Mouse (Mus musculus): ENCODE measurements at regions not wholly inside any gene's neighbourhood (a gene's known extent, or its start where the extent isn't known, plus 50 kb on each side); places are given as distances from the start of the nearest gene placed in this dataset.

GRCm38 (mm10) chr9:115548722-115549349 is 238.6 kb upstream of the Stt3b start:
- Histone ChIP-seq H3K27ac (replicated peaks in 1 of 2; ENCODE audit: control insufficient read depth in 1 of 2, insufficient read depth in 1 of 2, low read depth in 2 of 2, low read length in 2 of 2) (no peak overlapping the region), H3K36me3 (ENCODE audit: control insufficient read depth, insufficient read depth, low read length) (no peaks in the 10 kb centered on the region), H3K4me1 (ENCODE audit: control insufficient read depth in 2 of 2, insufficient read depth in 2 of 2, low read length in 2 of 2) (peaks cover 6 to 10% of the 10 kb centered on the region in 2 experiments; a peak in 3 of 4 replicates), H3K9ac (ENCODE audit: low read length) (no peak overlapping the region), H3K9me3 (ENCODE audit: control insufficient read depth, low read length) (no peaks in the 10 kb centered on the region), H3K27me3 (ENCODE audit: control insufficient read depth, insufficient read depth, low read length) (no peaks in the 10 kb centered on the region), H3K4me2 (ENCODE audit: low read length) (no peak overlapping the region), H3K4me3 (ENCODE audit: control insufficient read depth in 1 of 2, insufficient read depth in 1 of 2, low read depth in 1 of 2, low read length in 2 of 2) (no peak overlapping the region)
- ATAC-seq (ENCODE audit: insufficient number of reproducible peaks, insufficient read depth, low FRiP score, low read depth) = no peak
- 60% methylated on average over 8 of the region's 8 CpGs for WGBS

- H3K4me1 ChIP-seq (ENCODE audit: control insufficient read depth in 2 of 2, insufficient read depth in 2 of 2, low read length in 2 of 2) = peaks cover 6 to 10% of the 10 kb centered on the region in 2 experiments; a peak in 3 of 4 replicates
- H3K36me3 ChIP-seq (ENCODE audit: control insufficient read depth, insufficient read depth, low read length) = no peaks in the 10 kb centered on the region
- no peak for ATAC-seq (ENCODE audit: insufficient number of reproducible peaks, insufficient read depth, low FRiP score, low read depth)
- H3K9ac ChIP-seq (ENCODE audit: low read length) = no peak overlapping the region
- WGBS = 84% methylated on average over 11 of the region's 11 CpGs
- H3K27ac ChIP-seq (replicated peaks in 1 of 2; ENCODE audit: control insufficient read depth in 1 of 2, insufficient read depth in 1 of 2, low read depth in 2 of 2, low read length in 2 of 2) = no peak overlapping the region
- H3K27me3 ChIP-seq (ENCODE audit: control insufficient read depth, insufficient read depth, low read length) = no peaks in the 10 kb centered on the region
- H3K4me2 ChIP-seq (ENCODE audit: low read length) = no peak overlapping the region
- no peaks in the 10 kb centered on the region for H3K9me3 ChIP-seq (ENCODE audit: control insufficient read depth, low read length)
- no peak overlapping the region for H3K4me3 ChIP-seq (ENCODE audit: control insufficient read depth in 1 of 2, insufficient read depth in 1 of 2, low read depth in 1 of 2, low read length in 2 of 2)
Observed at GRCm38 (mm10) chr9:115551080-115551479, 240.9 kb upstream of the Stt3b start.

- H3K4me2 ChIP-seq (ENCODE audit: low read length) = no peak overlapping the region
- peaks cover 6 to 10% of the 10 kb centered on the region in 2 experiments; a peak in 3 of 4 replicates for H3K4me1 ChIP-seq (ENCODE audit: control insufficient read depth in 2 of 2, insufficient read depth in 2 of 2, low read length in 2 of 2)
- no peaks in the 10 kb centered on the region for H3K27me3 ChIP-seq (ENCODE audit: control insufficient read depth, insufficient read depth, low read length)
- no peak overlapping the region for H3K4me3 ChIP-seq (ENCODE audit: control insufficient read depth in 1 of 2, insufficient read depth in 1 of 2, low read depth in 1 of 2, low read length in 2 of 2)
- WGBS = 87% methylated on average over 4 of the region's 4 CpGs
- H3K9ac ChIP-seq (ENCODE audit: low read length) = no peak overlapping the region
- no peaks in the 10 kb centered on the region for H3K9me3 ChIP-seq (ENCODE audit: control insufficient read depth, low read length)
- H3K36me3 ChIP-seq (ENCODE audit: control insufficient read depth, insufficient read depth, low read length) = no peaks in the 10 kb centered on the region
- H3K27ac ChIP-seq (replicated peaks in 1 of 2; ENCODE audit: control insufficient read depth in 1 of 2, insufficient read depth in 1 of 2, low read depth in 2 of 2, low read length in 2 of 2) = no peak overlapping the region
- ATAC-seq (ENCODE audit: insufficient number of reproducible peaks, insufficient read depth, low FRiP score, low read depth) = no peak
Observed at GRCm38 (mm10) chr9:115551501-115551900, 241.3 kb upstream of the Stt3b start.

- H3K27ac ChIP-seq (replicated peaks in 1 of 2; ENCODE audit: control insufficient read depth in 1 of 2, insufficient read depth in 1 of 2, low read depth in 2 of 2, low read length in 2 of 2) = no peak overlapping the region
- no peak for ATAC-seq (ENCODE audit: insufficient number of reproducible peaks, insufficient read depth, low FRiP score, low read depth)
- H3K36me3 ChIP-seq (ENCODE audit: control insufficient read depth, insufficient read depth, low read length) = no peaks in the 10 kb centered on the region
- no peaks in the 10 kb centered on the region for H3K27me3 ChIP-seq (ENCODE audit: control insufficient read depth, insufficient read depth, low read length)
- 77% methylated on average over 7 of the region's 7 CpGs for WGBS
- H3K4me2 ChIP-seq (ENCODE audit: low read length) = no peak overlapping the region
- no peaks in the 10 kb centered on the region for H3K4me1 ChIP-seq (ENCODE audit: control insufficient read depth in 2 of 2, insufficient read depth in 2 of 2, low read length in 2 of 2)
- H3K4me3 ChIP-seq (ENCODE audit: control insufficient read depth in 1 of 2, insufficient read depth in 1 of 2, low read depth in 1 of 2, low read length in 2 of 2) = no peak overlapping the region
- H3K9me3 ChIP-seq (ENCODE audit: control insufficient read depth, low read length) = 0 out of 2 replicates have a peak, but pooled peaks cover 5% of the 10 kb centered on the region
- no peak overlapping the region for H3K9ac ChIP-seq (ENCODE audit: low read length)
Observed at GRCm38 (mm10) chr9:115558131-115558530, 247.9 kb upstream of the Stt3b start.

- no peak overlapping the region for H3K4me3 ChIP-seq (ENCODE audit: control insufficient read depth in 1 of 2, insufficient read depth in 1 of 2, low read depth in 1 of 2, low read length in 2 of 2)
- no peak for ATAC-seq (ENCODE audit: insufficient number of reproducible peaks, insufficient read depth, low FRiP score, low read depth)
- H3K4me2 ChIP-seq (ENCODE audit: low read length) = no peak overlapping the region
- H3K9ac ChIP-seq (ENCODE audit: low read length) = no peak overlapping the region
- no peaks in the 10 kb centered on the region for H3K36me3 ChIP-seq (ENCODE audit: control insufficient read depth, insufficient read depth, low read length)
- 0 out of 2 replicates have a peak, but pooled peaks cover 5% of the 10 kb centered on the region for H3K9me3 ChIP-seq (ENCODE audit: control insufficient read depth, low read length)
- H3K27me3 ChIP-seq (ENCODE audit: control insufficient read depth, insufficient read depth, low read length) = no peaks in the 10 kb centered on the region
- WGBS = 85% methylated on average over 5 of the region's 5 CpGs
- no peaks in the 10 kb centered on the region for H3K4me1 ChIP-seq (ENCODE audit: control insufficient read depth in 2 of 2, insufficient read depth in 2 of 2, low read length in 2 of 2)
- H3K27ac ChIP-seq (replicated peaks in 1 of 2; ENCODE audit: control insufficient read depth in 1 of 2, insufficient read depth in 1 of 2, low read depth in 2 of 2, low read length in 2 of 2) = no peak overlapping the region
Observed at GRCm38 (mm10) chr9:115559521-115559920, 249.3 kb upstream of the Stt3b start.

GRCm38 (mm10) chr9:115561207-115561606 is 251.0 kb upstream of the Stt3b start:
- H3K27ac ChIP-seq (replicated peaks in 1 of 2; ENCODE audit: control insufficient read depth in 1 of 2, insufficient read depth in 1 of 2, low read depth in 2 of 2, low read length in 2 of 2) = no peak overlapping the region
- WGBS = 84% methylated on average over 6 of the region's 6 CpGs
- H3K4me2 ChIP-seq (ENCODE audit: low read length) = no peak overlapping the region
- no peak for ATAC-seq (ENCODE audit: insufficient number of reproducible peaks, insufficient read depth, low FRiP score, low read depth)
- no peaks in the 10 kb centered on the region for H3K27me3 ChIP-seq (ENCODE audit: control insufficient read depth, insufficient read depth, low read length)
- no peaks in the 10 kb centered on the region for H3K4me1 ChIP-seq (ENCODE audit: control insufficient read depth in 2 of 2, insufficient read depth in 2 of 2, low read length in 2 of 2)
- H3K36me3 ChIP-seq (ENCODE audit: control insufficient read depth, insufficient read depth, low read length) = no peaks in the 10 kb centered on the region
- H3K9ac ChIP-seq (ENCODE audit: low read length) = no peak overlapping the region
- H3K4me3 ChIP-seq (ENCODE audit: control insufficient read depth in 1 of 2, insufficient read depth in 1 of 2, low read depth in 1 of 2, low read length in 2 of 2) = no peak overlapping the region
- H3K9me3 ChIP-seq (ENCODE audit: control insufficient read depth, low read length) = 0 out of 2 replicates have a peak, but pooled peaks cover 5% of the 10 kb centered on the region

GRCm38 (mm10) chr9:115562783-115563182 is 252.6 kb upstream of the Stt3b start:
- no peak overlapping the region for H3K4me2 ChIP-seq (ENCODE audit: low read length)
- H3K27me3 ChIP-seq (ENCODE audit: control insufficient read depth, insufficient read depth, low read length) = no peaks in the 10 kb centered on the region
- H3K9me3 ChIP-seq (ENCODE audit: control insufficient read depth, low read length) = 0 out of 2 replicates have a peak, but pooled peaks cover 5% of the 10 kb centered on the region
- ATAC-seq (ENCODE audit: insufficient number of reproducible peaks, insufficient read depth, low FRiP score, low read depth) = no peak
- 56% methylated on average over 4 of the region's 4 CpGs for WGBS
- H3K4me3 ChIP-seq (ENCODE audit: control insufficient read depth in 1 of 2, insufficient read depth in 1 of 2, low read depth in 1 of 2, low read length in 2 of 2) = no peak overlapping the region
- H3K9ac ChIP-seq (ENCODE audit: low read length) = no peak overlapping the region
- H3K27ac ChIP-seq (replicated peaks in 1 of 2; ENCODE audit: control insufficient read depth in 1 of 2, insufficient read depth in 1 of 2, low read depth in 2 of 2, low read length in 2 of 2) = no peak overlapping the region
- no peaks in the 10 kb centered on the region for H3K4me1 ChIP-seq (ENCODE audit: control insufficient read depth in 2 of 2, insufficient read depth in 2 of 2, low read length in 2 of 2)
- H3K36me3 ChIP-seq (ENCODE audit: control insufficient read depth, insufficient read depth, low read length) = no peaks in the 10 kb centered on the region

- Histone ChIP-seq H3K4me1 (ENCODE audit: control insufficient read depth in 2 of 2, insufficient read depth in 2 of 2, low read length in 2 of 2) (0 out of 4 replicates have a peak, but pooled peaks cover 0 to 2% of the 10 kb centered on the region in 2 experiments), H3K4me2 (ENCODE audit: low read length) (no peak overlapping the region), H3K27me3 (ENCODE audit: control insufficient read depth, insufficient read depth, low read length) (no peaks in the 10 kb centered on the region), H3K9me3 (ENCODE audit: control insufficient read depth, low read length) (peaks cover 3% of the 10 kb centered on the region), H3K9ac (ENCODE audit: low read length) (no peak overlapping the region), H3K4me3 (ENCODE audit: control insufficient read depth in 1 of 2, insufficient read depth in 1 of 2, low read depth in 1 of 2, low read length in 2 of 2) (no peak overlapping the region), H3K27ac (replicated peaks in 1 of 2; ENCODE audit: control insufficient read depth in 1 of 2, insufficient read depth in 1 of 2, low read depth in 2 of 2, low read length in 2 of 2) (no peak overlapping the region), H3K36me3 (ENCODE audit: control insufficient read depth, insufficient read depth, low read length) (no peaks in the 10 kb centered on the region)
- ATAC-seq (ENCODE audit: insufficient number of reproducible peaks, insufficient read depth, low FRiP score, low read depth) = no peak
- WGBS = 82% methylated on average over 1 of the region's 1 CpGs
Observed at GRCm38 (mm10) chr9:115564366-115564765, 254.1 kb upstream of the Stt3b start.

All from heart, embryonic 14.5 days (tissue).